Mouse (Mus musculus) MEL (cell line): ENCODE measurements around the gene Hdac4. TPM values are rescaled to one million over a fixed set of nuclear protein-coding genes. Genes with fewer than 3 reads are reported as not detected.

ENCODE experiments used
- DNase-seq: peaks from one replicate; pipeline ENCODE4 v3.0.0; 2011; ENCODE audit warnings: low read depth, low spot score
- H3K27ac ChIP-seq: 2 replicates; pipeline ENCODE4 v1.5.1; 2012; ENCODE audit warnings: low read depth, mild to moderate bottlenecking, control low read depth, low read length, moderate library complexity; ENCODE audit not compliant: control insufficient read depth
- H3K27me3 ChIP-seq, 2 experiments: fragments of 150-350 bp in 1 of 2; sonication (generic) in 1 of 2; 2 replicates each; pipeline ENCODE4 v1.6.1; 2012; ENCODE audit warnings: low read length in 2 of 2, mild to moderate bottlenecking in 2 of 2, improper control_type of control experiment in 1 of 2, moderate library complexity in 1 of 2; ENCODE audit not compliant: insufficient read depth in 2 of 2, control insufficient read depth in 1 of 2
- H3K36me3 ChIP-seq, 2 experiments: 2 replicates each; pipeline ENCODE4 v1.6.1; 2012 to 2014; ENCODE audit warnings: low read length in 2 of 2, improper control_type of control experiment in 1 of 2, inconsistent platforms in 1 of 2, mild to moderate bottlenecking in 1 of 2; ENCODE audit not compliant: insufficient read depth in 2 of 2, control insufficient read depth in 1 of 2
- H3K4me1 ChIP-seq, 2 experiments: fragments of 150-350 bp in 1 of 2; sonication (generic) in 1 of 2; 2 replicates each; pipeline ENCODE4 v1.6.1; 2012; ENCODE audit warnings: low read length in 2 of 2, improper control_type of control experiment in 1 of 2, mild to moderate bottlenecking in 1 of 2; ENCODE audit not compliant: insufficient read depth in 2 of 2, control insufficient read depth in 1 of 2
- H3K4me3 ChIP-seq, 2 experiments: fragments of 150-350 bp in 1 of 2; sonication (generic) in 1 of 2; 2 replicates each; pipeline ENCODE4 v1.5.1; 2012; ENCODE audit warnings: low read depth in 2 of 2, low read length in 2 of 2, mild to moderate bottlenecking in 2 of 2, moderate library complexity in 2 of 2, control low read depth in 1 of 2, improper control_type of control experiment in 1 of 2; ENCODE audit not compliant: control insufficient read depth in 1 of 2, insufficient read depth in 1 of 2
- H3K79me2 ChIP-seq: 2 replicates; pipeline ENCODE4 v1.6.1; 2012; ENCODE audit warnings: mild to moderate bottlenecking, low read length, moderate library complexity; ENCODE audit not compliant: control insufficient read depth, poor library complexity, insufficient read depth
- H3K9ac ChIP-seq: 2 replicates; pipeline ENCODE4 v1.6.1; 2012; ENCODE audit warnings: low read depth, mild to moderate bottlenecking, control low read depth, low read length, moderate library complexity; ENCODE audit not compliant: control insufficient read depth, poor library complexity, severe bottlenecking
- H3K9me3 ChIP-seq: fragments of 150-350 bp; sonication (generic); replicated peaks from 2 replicates; pipeline ENCODE4 v1.6.1; 2012; ENCODE audit warnings: mild to moderate bottlenecking, low read length, improper control_type of control experiment, moderate library complexity; ENCODE audit not compliant: insufficient read depth
- CHD2 ChIP-seq: IDR thresholded peaks from 2 replicates; pipeline ENCODE4 v1.6.1; 2011; ENCODE audit warnings: low read length, improper control_type of control experiment
- CTCF ChIP-seq, 3 experiments: IDR thresholded peaks in 2 of 3; conservative IDR thresholded peaks in 1 of 3; 2 replicates each; pipeline ENCODE4 v1.5.1; 2011 to 2012; ENCODE audit warnings: low read length in 3 of 3, low read depth in 2 of 3, mild to moderate bottlenecking in 2 of 3, improper control_type of control experiment in 1 of 3, inconsistent platforms in 1 of 3, mixed read lengths in 1 of 3, moderate library complexity in 1 of 3; ENCODE audit not compliant: control insufficient read depth in 1 of 3, insufficient read depth in 1 of 3, poor library complexity in 1 of 3, severe bottlenecking in 1 of 3
- E2F4 ChIP-seq: IDR thresholded peaks from 2 replicates; pipeline ENCODE4 v1.6.1; 2011; ENCODE audit warnings: low read depth, low read length, improper control_type of control experiment, borderline replicate concordance
- EP300 ChIP-seq, 2 experiments: IDR thresholded peaks; 2 replicates each; pipeline ENCODE4 v1.6.1; 2011; ENCODE audit warnings: improper control_type of control experiment in 2 of 2, low read length in 2 of 2, low read depth in 1 of 2, mild to moderate bottlenecking in 1 of 2
- ETS1 ChIP-seq: IDR thresholded peaks from 2 replicates; pipeline ENCODE4 v1.6.1; 2012; ENCODE audit warnings: low read depth, mild to moderate bottlenecking, inconsistent platforms, low read length, improper control_type of control experiment, moderate library complexity
- GATA1 ChIP-seq: IDR thresholded peaks from 2 replicates; pipeline ENCODE4 v1.6.1; 2011; ENCODE audit warnings: low read depth, low read length, improper control_type of control experiment
- HCFC1 ChIP-seq: IDR thresholded peaks from 2 replicates; pipeline ENCODE4 v1.6.1; 2012; ENCODE audit warnings: low read depth, mild to moderate bottlenecking, inconsistent platforms, low read length, improper control_type of control experiment, moderate library complexity
- KAT2A ChIP-seq: conservative IDR thresholded peaks from 2 replicates; pipeline ENCODE4 v1.6.1; 2012; ENCODE audit warnings: low read depth, low read length, improper control_type of control experiment, inconsistent platforms
- MAX ChIP-seq: IDR thresholded peaks from 2 replicates; pipeline ENCODE4 v1.6.1; 2011; ENCODE audit warnings: low read length, improper control_type of control experiment
- MAZ ChIP-seq: IDR thresholded peaks from 2 replicates; pipeline ENCODE4 v1.6.1; 2012; ENCODE audit warnings: low read depth, mild to moderate bottlenecking, inconsistent platforms, low read length, improper control_type of control experiment
- MXI1 ChIP-seq: IDR thresholded peaks from 2 replicates; pipeline ENCODE4 v1.6.1; 2011; ENCODE audit warnings: mild to moderate bottlenecking, low read depth, low read length, improper control_type of control experiment
- MYB ChIP-seq: IDR thresholded peaks from 2 replicates; pipeline ENCODE4 v1.6.1; 2011; ENCODE audit warnings: mild to moderate bottlenecking, low read depth, low read length, improper control_type of control experiment
- NELFE ChIP-seq: IDR thresholded peaks from 2 replicates; pipeline ENCODE4 v1.6.1; 2011; ENCODE audit warnings: low read depth, low read length, improper control_type of control experiment
- NRF1 ChIP-seq: IDR thresholded peaks from 2 replicates; pipeline ENCODE4 v1.6.1; 2014; ENCODE audit warnings: low read depth, mild to moderate bottlenecking, inconsistent platforms, low read length, improper control_type of control experiment, moderate library complexity; ENCODE audit not compliant: poor library complexity, insufficient read depth, severe bottlenecking
- POLR2AphosphoS2 ChIP-seq: IDR thresholded peaks from 2 replicates; pipeline ENCODE4 v1.6.1; 2011; ENCODE audit warnings: low read length, improper control_type of control experiment
- POLR2AphosphoS5 ChIP-seq: IDR thresholded peaks from 2 replicates; pipeline ENCODE4 v1.6.1; 2012; ENCODE audit warnings: low read depth, borderline replicate concordance, mild to moderate bottlenecking, inconsistent platforms, low read length, moderate library complexity, mixed read lengths
- RAD21 ChIP-seq: IDR thresholded peaks from 2 replicates; pipeline ENCODE4 v1.6.1; 2011; ENCODE audit warnings: mild to moderate bottlenecking, low read depth, low read length, improper control_type of control experiment
- RCOR1 ChIP-seq: IDR thresholded peaks from 2 replicates; pipeline ENCODE4 v1.6.1; 2012; ENCODE audit warnings: low read depth, mild to moderate bottlenecking, inconsistent platforms, low read length, improper control_type of control experiment
- SIN3A ChIP-seq: IDR thresholded peaks from 2 replicates; pipeline ENCODE4 v1.6.1; 2012; ENCODE audit warnings: low read length, improper control_type of control experiment, inconsistent platforms
- SMC3 ChIP-seq: IDR thresholded peaks from 2 replicates; pipeline ENCODE4 v1.6.1; 2011; ENCODE audit warnings: low read depth, low read length, improper control_type of control experiment
- TAL1 ChIP-seq: IDR thresholded peaks from 2 replicates; pipeline ENCODE4 v1.6.1; 2012; ENCODE audit warnings: mild to moderate bottlenecking, inconsistent platforms, low read length, moderate library complexity, mixed read lengths
- TCF12 ChIP-seq: IDR thresholded peaks from 2 replicates; pipeline ENCODE4 v1.6.1; 2014; ENCODE audit warnings: low read depth, mild to moderate bottlenecking, inconsistent platforms, low read length, improper control_type of control experiment, moderate library complexity
- ZC3H11A ChIP-seq: IDR thresholded peaks from 2 replicates; pipeline ENCODE4 v1.6.1; 2012; ENCODE audit warnings: low read depth, mild to moderate bottlenecking, inconsistent platforms, low read length, improper control_type of control experiment
- ZMIZ1 ChIP-seq: IDR thresholded peaks from 2 replicates; pipeline ENCODE4 v1.6.1; 2012; ENCODE audit warnings: low read depth, mild to moderate bottlenecking, inconsistent platforms, low read length, improper control_type of control experiment, moderate library complexity
- ZNF384 ChIP-seq: IDR thresholded peaks from 2 replicates; pipeline ENCODE4 v1.6.1; 2012; ENCODE audit warnings: low read depth, mild to moderate bottlenecking, inconsistent platforms, low read length, improper control_type of control experiment
- polyA plus RNA-seq, 2 experiments: library from polyadenylated mRNA; stranded (reverse) in 1 of 2; unstranded in 1 of 2; fragments of >175 nt in 1 of 2; fragments of >200 nt in 1 of 2; gene quantifications; 2 replicates each; pipeline versions ENCODE4 v1.2.1 to v1.2.4; 2012; ENCODE audit warnings: low replicate concordance in 2 of 2, low read depth in 1 of 2; ENCODE audit not compliant: insufficient read length in 2 of 2, insufficient read depth in 1 of 2, missing spikeins in 1 of 2
- total RNA-seq: library from RNA; depleted of rRNA; stranded (reverse); fragments of 300-350 nt; gene quantifications from 2 replicates; pipeline ENCODE4 v1.2.3, GENCODE M21; 2012

Gene Hdac4
- total and polyA plus RNA-seq, 3 experiments, result 11.0 to 19.5 (median 12.3) TPM

- no peaks in the 10 kb centered on the region for H3K36me3 ChIP-seq
- no peak for DNase-seq
- H3K4me3 ChIP-seq, result no peak overlapping the region
- H3K9me3 ChIP-seq, result no peaks in the 10 kb centered on the region
- H3K27me3 ChIP-seq, result no peaks in the 10 kb centered on the region
- no peaks in the 10 kb centered on the region for H3K79me2 ChIP-seq
- TF ChIP-seq MAX (no peak), RAD21 (no peak), POLR2AphosphoS5 (no peak), TCF12 (no peak), SMC3 (peak; percentile 21)
- no peak overlapping the region for H3K9ac ChIP-seq
- no peaks in the 10 kb centered on the region for H3K4me1 ChIP-seq
- no peak overlapping the region for H3K27ac ChIP-seq
Observed at GRCm38 (mm10) chr1:91917596-91917995, 277.9 kb downstream of the Hdac4 start.

GRCm38 (mm10) chr1:91915961-91916360 is 279.5 kb downstream of the Hdac4 start:
- no peaks in the 10 kb centered on the region for H3K36me3 ChIP-seq
- peak; percentile 11 for DNase-seq
- no peak overlapping the region for H3K27ac ChIP-seq
- TF ChIP-seq CHD2 (no peak), HCFC1 (no peak), ZNF384 (no peak), ZMIZ1 (no peak), RAD21 (no peak), TAL1 (no peak), NELFE (no peak)
- TF ChIP-seq, all 39 proteins: peak for 0
- no peaks in the 10 kb centered on the region for H3K27me3 ChIP-seq
- no peak overlapping the region for H3K9ac ChIP-seq
- no peaks in the 10 kb centered on the region for H3K79me2 ChIP-seq
- H3K9me3 ChIP-seq, result no peaks in the 10 kb centered on the region
- no peak overlapping the region for H3K4me3 ChIP-seq
- H3K4me1 ChIP-seq, result no peaks in the 10 kb centered on the region

- DNase-seq, result no peak
- no peak overlapping the region for H3K9ac ChIP-seq
- TF ChIP-seq RCOR1 (no peak), MXI1 (no peak), CTCF (IDR thresholded peaks at IDR 0.05 in 2 of 3, conservative IDR thresholded peaks at IDR 0.05 in 1 of 3; ENCODE audit: control insufficient read depth in 1 of 3, insufficient read depth in 1 of 3, low read depth in 2 of 3, low read length in 3 of 3, poor library complexity in 1 of 3, severe bottlenecking in 1 of 3) (no peak), POLR2AphosphoS2 (no peak), ETS1 (no peak), MAZ (no peak), ZC3H11A (no peak), TAL1 (no peak), E2F4 (no peak), SMC3 (no peak), ZMIZ1 (no peak), GATA1 (no peak), MYB (no peak), NRF1 (no peak), ZNF384 (no peak), KAT2A (no peak), SIN3A (no peak), EP300 (IDR thresholded peaks at IDR 0.05; ENCODE audit: low read depth in 1 of 2, low read length in 2 of 2) (no peak)
- TF ChIP-seq, all 39 proteins: peak for 0
- Histone ChIP-seq H3K4me3 (no peak overlapping the region), H3K27me3 (no peaks in the 10 kb centered on the region), H3K36me3 (no peaks in the 10 kb centered on the region), H3K79me2 (no peaks in the 10 kb centered on the region), H3K27ac (no peak overlapping the region), H3K9me3 (no peaks in the 10 kb centered on the region), H3K4me1 (no peaks in the 10 kb centered on the region)
Observed at GRCm38 (mm10) chr1:91914648-91915047, 280.9 kb downstream of the Hdac4 start.
